Mouse (Mus musculus): ENCODE measurements around the gene Asah2. TPM values are rescaled to one million over a fixed set of nuclear protein-coding genes. Genes with fewer than 3 reads are reported as not detected.
"Not testable (repeated sequence)": the region's sequence is repeated elsewhere in the genome, so short reads cannot be mapped to it uniquely, and the experiment has no call there.

Asah2 gene
- 0.47 and 0.54 TPM in 2 replicates for polyA plus RNA-seq (2015; fragmentation: Nextera tagmentation; extraction: Ambion mirVana)

DNA sequence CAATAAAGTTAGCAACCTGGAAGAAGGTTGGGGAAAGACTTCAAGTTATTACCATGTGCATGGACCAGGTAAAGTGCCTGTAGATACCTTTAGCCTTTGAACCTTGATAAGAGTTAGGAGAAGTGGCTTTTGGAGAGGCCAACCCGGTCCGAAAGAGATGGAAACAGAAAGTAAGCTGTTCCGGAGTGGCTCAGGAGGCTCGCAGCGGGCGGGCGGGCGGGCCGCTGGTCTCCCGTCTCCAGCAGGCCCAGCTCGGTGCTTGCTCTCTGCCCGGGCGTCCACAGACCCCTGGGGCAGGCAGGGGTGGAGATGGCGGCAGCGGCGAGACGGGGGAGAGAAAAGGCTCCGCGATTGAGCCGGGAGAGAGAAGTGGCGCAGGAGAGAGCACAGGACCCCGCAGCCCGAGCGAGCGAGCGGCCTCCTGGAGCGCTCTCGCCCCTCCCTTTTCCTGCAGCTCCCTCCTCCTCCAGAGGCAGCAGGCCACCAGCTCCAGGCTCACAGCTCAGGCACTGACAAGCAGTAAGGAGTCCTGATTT is at the start of gene Asah2:
Gene Asah2, minus strand, starts transcription at position 441 of the 536 bp plus-strand sequence.
- peak within 1 kb of the TSS; percentile 58; the same call in 1 of the 2 replicates for H3K27ac ChIP-seq
- no peaks in the 10 kb centered on the region for H3K4me1 ChIP-seq
- ATAC-seq (replicated peaks) = peak; percentile 96
- peak within 1 kb of the TSS; percentile 62 for H3K4me2 ChIP-seq
- H3K9ac ChIP-seq = peak within 1 kb of the TSS; percentile 67
- under 1% methylated on average over 28 of the region's 28 CpGs for WGBS
- no peaks in the 10 kb centered on the region for H3K9me3 ChIP-seq
- no peaks in the 10 kb centered on the region for H3K36me3 ChIP-seq (replicated peaks)
- H3K27me3 ChIP-seq (replicated peaks) = 0 out of 2 replicates have a peak, but pooled peaks cover 3% of the 10 kb centered on the region
- peak within 1 kb of the TSS; percentile 53 for H3K4me3 ChIP-seq

DNA sequence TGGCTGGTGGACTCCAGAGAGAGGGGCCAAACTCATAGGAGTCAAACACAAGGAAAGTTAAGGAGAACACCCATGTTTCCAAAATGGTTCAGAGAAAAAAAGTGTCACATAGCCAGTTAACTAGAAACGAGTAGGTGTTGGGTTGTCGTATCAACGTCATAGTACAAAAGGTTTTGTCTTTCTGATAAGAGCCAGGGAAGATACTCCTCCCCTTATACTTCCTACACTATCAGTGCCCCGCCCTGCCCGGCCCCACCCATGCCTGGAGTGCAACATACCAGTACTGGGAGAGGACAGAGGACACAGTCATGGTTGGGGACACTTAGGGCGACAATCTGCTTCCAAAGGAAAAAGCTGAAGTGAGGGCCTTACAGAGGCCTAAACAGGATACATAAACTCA is 49.0 kb upstream of the Asah2 start:
- H3K4me1 ChIP-seq = no peaks in the 10 kb centered on the region
- H3K9ac ChIP-seq = no peak overlapping the region
- peaks cover 6% of the 10 kb centered on the region; the same call in 1 of the 2 replicates for H3K36me3 ChIP-seq (replicated peaks)
- no peaks in the 10 kb centered on the region for H3K9me3 ChIP-seq
- 93% methylated on average over 6 of the region's 6 CpGs for WGBS
- no peak for ATAC-seq (replicated peaks)
- no peak overlapping the region for H3K4me2 ChIP-seq
- H3K27me3 ChIP-seq (replicated peaks) = no peaks in the 10 kb centered on the region
- H3K4me3 ChIP-seq = no peak overlapping the region
- H3K27ac ChIP-seq = no peak overlapping the region

DNA sequence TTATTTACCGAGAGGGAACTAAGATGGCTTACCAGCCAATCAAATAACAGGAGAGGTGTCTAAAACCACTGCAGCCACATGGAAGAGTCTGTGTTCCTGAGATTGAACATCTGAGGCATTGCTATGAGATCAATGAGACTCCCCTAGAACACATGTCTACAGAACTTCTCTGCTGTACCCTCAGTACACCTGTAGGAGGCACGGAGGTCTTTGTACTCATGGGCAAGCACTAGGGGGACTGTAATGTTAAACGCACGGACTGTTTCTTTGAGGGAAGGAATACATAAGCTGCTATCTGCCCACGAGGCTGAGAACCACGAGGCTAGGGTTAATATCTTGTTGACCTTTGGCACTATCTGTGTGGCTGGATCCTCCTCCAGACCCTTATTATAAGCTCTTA is 44.5 kb upstream of the Asah2 start:
- no peak overlapping the region for H3K4me3 ChIP-seq
- no peaks in the 10 kb centered on the region for H3K4me1 ChIP-seq
- no peak overlapping the region for H3K9ac ChIP-seq
- WGBS = 76% methylated on average over 6 of the region's 6 CpGs
- H3K36me3 ChIP-seq (replicated peaks) = no peaks in the 10 kb centered on the region
- H3K9me3 ChIP-seq = no peaks in the 10 kb centered on the region
- no peak overlapping the region for H3K27ac ChIP-seq
- H3K4me2 ChIP-seq = no peak overlapping the region
- no peak for ATAC-seq (replicated peaks)
- H3K27me3 ChIP-seq (replicated peaks) = no peaks in the 10 kb centered on the region

DNA sequence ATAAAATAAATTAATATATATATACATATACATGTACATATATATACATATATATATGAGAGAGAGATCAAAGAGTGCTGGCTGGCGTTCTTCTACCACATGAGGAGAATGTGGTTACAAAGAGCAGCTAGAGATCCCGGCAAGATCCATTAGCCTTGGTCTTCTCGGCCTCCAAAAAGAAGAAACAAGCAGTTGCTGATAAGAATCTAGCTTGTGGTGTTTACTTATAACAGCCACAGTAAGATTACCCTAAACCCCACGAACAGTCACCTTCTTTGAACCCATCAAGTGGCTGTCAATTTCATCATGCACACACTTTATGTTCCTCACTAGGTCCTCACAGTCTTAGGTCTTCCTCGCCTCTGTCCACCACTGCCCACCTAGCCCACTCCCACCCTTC is 40.7 kb upstream of the Asah2 start:
- no peaks in the 10 kb centered on the region for H3K9me3 ChIP-seq
- no peak for ATAC-seq (replicated peaks)
- no peak overlapping the region for H3K9ac ChIP-seq
- WGBS = 95% methylated on average over 5 of the region's 5 CpGs
- H3K27ac ChIP-seq = no peak overlapping the region
- no peak overlapping the region for H3K4me3 ChIP-seq
- no peak overlapping the region for H3K4me2 ChIP-seq
- no peaks in the 10 kb centered on the region for H3K27me3 ChIP-seq (replicated peaks)
- no peaks in the 10 kb centered on the region for H3K36me3 ChIP-seq (replicated peaks)
- no peaks in the 10 kb centered on the region for H3K4me1 ChIP-seq

DNA sequence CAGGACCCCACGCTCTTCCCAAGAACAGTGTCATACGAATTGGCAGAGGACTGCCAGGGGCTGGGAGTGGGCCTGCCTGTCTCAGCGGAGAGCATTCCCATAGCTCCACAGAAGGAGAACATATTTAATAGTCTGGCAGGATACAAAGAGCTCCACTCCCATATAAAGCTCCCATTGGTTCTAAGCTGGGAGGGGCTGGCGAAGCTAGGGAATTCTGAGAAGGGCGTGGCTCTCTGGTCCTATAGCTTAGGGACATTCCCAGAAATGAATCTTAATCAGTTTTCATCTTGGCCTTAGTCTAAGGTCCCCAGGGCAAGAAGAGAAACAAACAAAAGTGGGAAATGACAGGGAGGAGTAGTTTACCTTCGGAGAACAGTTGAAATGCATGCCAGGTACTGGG is 34.4 kb upstream of the Asah2 start:
- Histone ChIP-seq H3K9ac (no peak overlapping the region), H3K36me3 (replicated peaks) (no peaks in the 10 kb centered on the region), H3K4me2 (no peak overlapping the region), H3K4me1 (no peaks in the 10 kb centered on the region), H3K4me3 (no peak overlapping the region), H3K27me3 (replicated peaks) (no peaks in the 10 kb centered on the region), H3K27ac (no peak overlapping the region), H3K9me3 (no peaks in the 10 kb centered on the region)
- WGBS = 85% methylated on average over 6 of the region's 6 CpGs
- no peak for ATAC-seq (replicated peaks)

DNA sequence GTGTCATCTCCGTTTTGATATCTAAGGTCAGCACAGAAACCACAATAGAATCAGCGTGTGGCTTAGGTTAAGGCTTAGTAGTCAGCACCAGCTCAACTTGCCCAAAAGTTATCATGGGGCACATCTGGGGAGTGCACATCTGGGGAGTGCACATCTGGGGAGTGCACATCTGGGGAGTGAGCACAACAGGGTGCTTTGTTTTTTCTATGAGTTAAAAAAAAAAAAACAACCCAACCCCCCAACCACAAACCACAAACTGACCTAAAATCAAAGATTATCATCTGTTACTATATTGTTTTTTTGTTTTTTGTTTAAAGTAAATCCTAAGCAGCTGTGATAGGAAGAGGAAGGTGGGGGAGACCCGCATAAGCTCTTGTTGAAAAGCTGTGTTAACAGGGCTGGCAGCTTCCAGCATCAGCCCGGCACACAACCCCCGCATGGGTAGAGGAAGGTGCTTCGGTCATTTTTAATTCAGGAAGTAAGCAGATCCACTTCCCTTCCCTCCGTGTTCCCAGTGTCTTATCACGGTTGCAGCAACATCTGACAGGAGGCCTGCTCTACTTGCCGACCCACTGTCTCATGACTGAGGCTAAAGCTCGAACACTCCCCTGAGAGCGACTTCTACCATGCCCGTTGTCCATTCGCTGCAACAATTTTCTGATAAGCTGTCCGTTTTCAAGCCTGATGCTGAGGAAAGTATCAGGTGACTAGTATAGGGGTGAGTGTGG is 30.5 kb upstream of the Asah2 start:
- WGBS = 84% methylated on average over 14 of the region's 14 CpGs
- ATAC-seq (replicated peaks) = no peak
- no peaks in the 10 kb centered on the region for H3K27me3 ChIP-seq (replicated peaks)
- no peak overlapping the region for H3K27ac ChIP-seq
- H3K4me1 ChIP-seq = peaks cover 5% of the 10 kb centered on the region; the same call in 1 of the 2 replicates
- H3K9ac ChIP-seq = no peak overlapping the region
- no peaks in the 10 kb centered on the region for H3K36me3 ChIP-seq (replicated peaks)
- no peak overlapping the region for H3K4me2 ChIP-seq
- no peaks in the 10 kb centered on the region for H3K9me3 ChIP-seq
- H3K4me3 ChIP-seq = no peak overlapping the region

DNA sequence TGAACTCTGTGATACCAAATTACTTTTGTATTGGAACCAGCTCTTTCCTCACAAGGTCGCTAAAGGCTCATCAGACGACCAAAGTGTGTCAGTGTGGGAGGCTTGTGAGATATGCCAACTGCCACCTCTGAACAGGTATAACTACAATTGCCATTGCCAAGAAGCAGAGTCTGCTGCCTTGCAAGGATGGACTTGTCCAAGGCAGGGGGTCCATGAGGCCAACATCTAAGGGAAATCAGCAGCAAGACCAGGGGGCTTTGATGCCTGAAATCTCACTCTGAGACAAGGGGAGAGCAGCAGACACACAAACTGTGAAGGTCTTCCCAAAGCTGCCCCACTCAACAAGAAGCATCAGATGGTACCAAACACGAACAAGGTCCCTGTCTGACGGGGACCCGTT is 29.9 kb upstream of the Asah2 start:
- Histone ChIP-seq H3K9ac (no peak overlapping the region), H3K27me3 (replicated peaks) (no peaks in the 10 kb centered on the region), H3K4me1 (peaks cover 5% of the 10 kb centered on the region; the same call in 1 of the 2 replicates), H3K36me3 (replicated peaks) (no peaks in the 10 kb centered on the region), H3K9me3 (no peaks in the 10 kb centered on the region), H3K4me3 (no peak overlapping the region), H3K27ac (no peak overlapping the region), H3K4me2 (no peak overlapping the region)
- 83% methylated on average over 5 of the region's 5 CpGs for WGBS
- ATAC-seq (replicated peaks) = no peak

DNA sequence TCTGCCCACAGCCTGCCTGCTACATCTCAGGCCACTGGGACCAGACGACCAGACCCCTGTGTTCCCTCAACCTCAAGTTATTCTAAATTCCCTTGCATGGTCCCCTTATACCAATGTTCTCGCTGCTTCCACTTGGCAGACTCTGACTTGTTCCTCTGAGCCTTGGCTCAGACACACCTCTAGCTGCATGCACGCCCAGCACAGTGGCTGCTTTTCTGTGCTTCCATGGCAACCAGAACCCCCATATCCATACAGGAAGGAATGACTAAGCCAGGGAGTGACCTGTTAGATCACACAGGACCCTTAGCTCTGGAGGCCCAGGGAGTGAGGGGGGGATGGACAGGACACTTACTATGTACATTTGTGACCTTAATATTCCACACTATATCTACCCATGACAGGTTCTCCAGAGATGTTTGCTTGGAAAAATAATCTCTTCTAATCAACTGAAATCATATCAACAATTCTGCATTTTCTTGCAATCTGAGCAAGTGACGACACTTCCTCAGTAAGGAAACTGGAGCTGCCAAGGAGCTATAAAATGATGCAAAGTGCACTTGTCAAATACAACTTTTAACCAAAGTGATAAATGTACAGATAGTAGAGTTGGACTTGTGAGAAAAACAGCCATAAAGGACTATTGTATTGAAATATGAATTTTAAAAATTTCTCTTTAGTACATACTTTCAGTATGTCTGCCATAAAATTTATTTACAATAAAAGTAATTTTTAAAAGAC is 29.0 kb upstream of the Asah2 start:
- H3K27ac ChIP-seq = no peak overlapping the region
- WGBS = 40% methylated on average over 4 of the region's 4 CpGs
- peaks cover 5% of the 10 kb centered on the region; the same call in 1 of the 2 replicates for H3K4me1 ChIP-seq
- no peak; the same call in 1 of the 2 replicates for ATAC-seq (replicated peaks)
- H3K4me2 ChIP-seq = no peak overlapping the region
- H3K9me3 ChIP-seq = no peaks in the 10 kb centered on the region
- H3K27me3 ChIP-seq (replicated peaks) = no peaks in the 10 kb centered on the region
- H3K9ac ChIP-seq = no peak overlapping the region
- H3K4me3 ChIP-seq = no peak overlapping the region
- no peaks in the 10 kb centered on the region for H3K36me3 ChIP-seq (replicated peaks)

DNA sequence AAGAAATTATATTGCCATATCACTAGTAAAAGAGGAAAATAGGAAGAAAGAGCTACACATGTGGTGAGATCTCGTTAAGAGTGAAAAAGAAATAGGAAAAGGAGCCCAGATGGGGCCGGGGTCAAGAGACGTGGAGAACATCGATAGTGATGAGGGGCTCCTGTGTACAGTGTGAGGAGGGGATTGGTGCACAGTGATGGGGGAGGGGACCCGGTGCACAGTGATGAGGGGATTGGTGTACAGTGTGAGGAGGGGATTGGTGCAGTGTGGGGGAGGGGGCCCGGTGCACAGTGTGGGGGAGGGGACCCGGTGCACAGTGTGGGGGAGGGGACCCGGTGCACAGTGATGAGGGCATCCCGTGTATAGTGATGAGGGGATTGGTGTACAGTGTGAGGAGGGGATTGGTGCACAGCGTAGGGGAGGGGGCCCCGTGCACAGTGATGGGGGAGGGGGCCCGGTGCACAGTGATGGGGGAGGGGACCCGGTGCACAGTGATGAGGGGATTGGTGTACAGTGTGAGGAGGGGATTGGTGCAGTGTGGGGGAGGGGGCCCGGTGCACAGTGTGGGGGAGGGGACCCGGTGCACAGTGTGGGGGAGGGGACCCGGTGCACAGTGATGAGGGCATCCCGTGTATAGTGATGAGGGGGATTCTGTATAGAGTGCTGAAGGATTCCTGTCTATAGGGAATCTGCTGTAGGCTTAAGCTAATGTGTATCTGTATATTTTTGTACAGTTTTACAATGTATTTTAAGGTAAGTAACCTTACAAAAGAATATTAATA is 23.9 kb upstream of the Asah2 start:
- not testable (repeated sequence) for H3K27me3 ChIP-seq (replicated peaks); H3K9me3 ChIP-seq; H3K9ac ChIP-seq; H3K27ac ChIP-seq; H3K4me2 ChIP-seq; H3K36me3 ChIP-seq (replicated peaks); H3K4me3 ChIP-seq; H3K4me1 ChIP-seq
- ATAC-seq (replicated peaks) = peak; percentile 32; the same call in 1 of the 2 replicates
- 89% methylated on average over 15 of the region's 17 CpGs for WGBS

DNA sequence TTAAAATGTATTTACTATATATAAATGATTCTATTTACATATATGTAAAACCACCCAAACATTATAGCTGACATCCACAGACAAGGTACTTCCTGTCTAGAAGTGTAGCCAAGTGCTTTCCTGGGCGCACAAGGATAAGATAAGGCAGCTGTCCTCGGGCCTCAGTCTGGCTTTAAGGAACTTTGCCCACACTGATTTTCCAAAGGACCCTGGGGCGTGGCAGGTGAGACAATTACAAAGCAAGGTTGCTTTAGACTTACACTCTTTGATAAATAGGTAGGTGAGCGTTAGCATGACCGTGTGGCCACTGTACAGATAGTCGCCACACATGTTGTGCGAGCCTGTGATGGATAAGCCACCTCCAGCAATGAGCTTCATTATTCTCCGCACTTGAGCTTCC is 21.3 kb upstream of the Asah2 start:
- no peaks in the 10 kb centered on the region for H3K36me3 ChIP-seq (replicated peaks)
- H3K27ac ChIP-seq = no peak overlapping the region
- 90% methylated on average over 8 of the region's 8 CpGs for WGBS
- H3K9me3 ChIP-seq = no peaks in the 10 kb centered on the region
- H3K27me3 ChIP-seq (replicated peaks) = no peaks in the 10 kb centered on the region
- ATAC-seq (replicated peaks) = no peak
- no peak overlapping the region for H3K4me2 ChIP-seq
- no peak overlapping the region for H3K9ac ChIP-seq
- no peaks in the 10 kb centered on the region for H3K4me1 ChIP-seq
- H3K4me3 ChIP-seq = no peak overlapping the region

DNA sequence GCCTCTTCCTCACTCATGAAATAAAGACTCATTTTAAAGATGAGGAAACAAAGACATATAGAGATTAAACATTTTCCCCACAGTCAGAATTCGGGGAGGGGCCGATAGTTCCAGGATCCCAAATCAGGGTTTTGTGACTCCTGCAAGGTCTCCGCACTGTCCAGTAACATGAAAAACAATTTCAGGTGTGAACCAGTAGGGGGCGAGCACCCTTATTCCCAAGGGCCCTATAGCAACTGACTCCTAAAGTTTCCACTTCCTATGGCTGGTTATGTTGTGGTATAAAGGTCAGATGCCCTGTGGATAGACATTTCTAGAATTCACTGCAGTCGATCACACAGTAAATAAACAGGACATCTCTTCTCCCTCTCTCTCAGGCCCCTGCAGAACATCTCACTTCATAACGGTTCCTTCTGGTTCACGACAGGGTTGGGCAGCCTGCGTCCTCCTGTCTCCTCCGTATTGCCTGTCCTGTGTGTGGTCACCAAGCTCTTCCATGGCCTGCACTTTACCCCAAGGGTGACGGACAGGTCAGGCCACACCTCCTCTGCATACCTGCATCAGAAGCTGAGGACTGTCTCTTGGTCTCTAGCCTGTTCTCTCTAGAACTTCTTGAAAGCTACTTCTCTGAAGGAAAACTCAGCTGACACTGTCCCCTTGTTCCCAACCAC is 19.3 kb upstream of the Asah2 start:
- Histone ChIP-seq H3K36me3 (replicated peaks) (no peaks in the 10 kb centered on the region), H3K9me3 (no peaks in the 10 kb centered on the region), H3K4me3 (no peak overlapping the region), H3K4me2 (no peak overlapping the region), H3K4me1 (no peaks in the 10 kb centered on the region), H3K9ac (no peak overlapping the region), H3K27ac (no peak overlapping the region), H3K27me3 (replicated peaks) (no peaks in the 10 kb centered on the region)
- no peak for ATAC-seq (replicated peaks)
- 80% methylated on average over 10 of the region's 10 CpGs for WGBS

Measured in midbrain, embryonic 15.5 days (tissue).